Mouse (Mus musculus): ENCODE data around the gene Oat. TPM values are rescaled to one million over a fixed set of nuclear protein-coding genes. Genes with fewer than 3 reads are reported as not detected.

The Oat gene
- total RNA-seq, 2 experiments from 2014 or later: 98.5 to 134 TPM

GRCm38 (mm10) chr7:132595787-132596186 lies 19.6 kb upstream of the Oat start:
- no peak for DNase-seq (ENCODE audit: low spot score in 2 of 2)

- no peak for DNase-seq (ENCODE audit: low spot score in 2 of 2)
Measured at GRCm38 (mm10) chr7:132594325-132594724, 18.1 kb upstream of the Oat start.

GRCm38 (mm10) chr7:132593762-132594161 lies 17.6 kb upstream of the Oat start:
- DNase-seq (ENCODE audit: low spot score in 2 of 2): no peak

- DNase-seq (ENCODE audit: low spot score in 2 of 2): no peak
Measured at GRCm38 (mm10) chr7:132589610-132590009, 13.4 kb upstream of the Oat start.

- DNase-seq (ENCODE audit: low spot score in 2 of 2): no peak
Measured at GRCm38 (mm10) chr7:132587167-132587566, 11.0 kb upstream of the Oat start.

GRCm38 (mm10) chr7:132585695-132586491 lies 9.7 kb upstream of the Oat start:
- no peak for DNase-seq (ENCODE audit: low spot score in 2 of 2)

GRCm38 (mm10) chr7:132581441-132581840 lies 5.2 kb upstream of the Oat start:
- DNase-seq (ENCODE audit: low spot score in 2 of 2): no peak

- DNase-seq (ENCODE audit: low spot score in 2 of 2): no peak
Measured at GRCm38 (mm10) chr7:132580511-132580910, 4.3 kb upstream of the Oat start.

GRCm38 (mm10) chr7:132576891-132577290 lies 693 bp upstream of the Oat start:
- DNase-seq (ENCODE audit: low spot score in 2 of 2): no peak

GRCm38 (mm10) chr7:132575623-132576022 lies 575 bp downstream of the Oat start:
- DNase-seq (ENCODE audit: low spot score in 2 of 2): peak; percentile 72 to 83

- DNase-seq (ENCODE audit: low spot score in 2 of 2): no peak
Measured at GRCm38 (mm10) chr7:132574646-132575045, 1.6 kb downstream of the Oat start.

GRCm38 (mm10) chr7:132573205-132573604 lies 3.0 kb downstream of the Oat start:
- no peak for DNase-seq (ENCODE audit: low spot score in 2 of 2)

- no peak for DNase-seq (ENCODE audit: low spot score in 2 of 2)
Measured at GRCm38 (mm10) chr7:132572738-132573137, 3.5 kb downstream of the Oat start.

GRCm38 (mm10) chr7:132571481-132571880 lies 4.7 kb downstream of the Oat start:
- no peak for DNase-seq (ENCODE audit: low spot score in 2 of 2)

GRCm38 (mm10) chr7:132570071-132570470 lies 6.1 kb downstream of the Oat start:
- DNase-seq (ENCODE audit: low spot score in 2 of 2): no peak

GRCm38 (mm10) chr7:132568817-132569216 lies 7.4 kb downstream of the Oat start:
- DNase-seq (ENCODE audit: low spot score in 2 of 2): no peak

GRCm38 (mm10) chr7:132565831-132566230 lies 10.4 kb downstream of the Oat start:
- no peak for DNase-seq (ENCODE audit: low spot score in 2 of 2)

- DNase-seq (ENCODE audit: low spot score in 2 of 2): no peak
Measured at GRCm38 (mm10) chr7:132559138-132559766, 16.9 kb downstream of the Oat start.

GRCm38 (mm10) chr7:132558141-132558736 lies 18.0 kb downstream of the Oat start:
- DNase-seq (ENCODE audit: low spot score in 2 of 2): no peak

GRCm38 (mm10) chr7:132556575-132556974 lies 19.6 kb downstream of the Oat start:
- DNase-seq (ENCODE audit: low spot score in 2 of 2): no peak

- DNase-seq (ENCODE audit: low spot score in 2 of 2): no peak
Measured at GRCm38 (mm10) chr7:132555911-132556310, 20.3 kb downstream of the Oat start.

GRCm38 (mm10) chr7:132554091-132554490 lies 22.1 kb downstream of the Oat start:
- no peak for DNase-seq (ENCODE audit: low spot score in 2 of 2)
